Mouse (Mus musculus): Measurements from ENCODE around the gene Gpatch3.

Gpatch3 gene

GRCm38 (mm10) chr4:133574070-133574842 lies at the start of gene Gpatch3:
Gene Gpatch3 (plus strand): TSS chr4:133574745.
- peak; percentile 88 for DNase-seq (ENCODE audit: inconsistent ontology term)

GRCm38 (mm10) chr4:133527788-133528187 lies 46.8 kb upstream of the Gpatch3 start:
- no peak for DNase-seq (ENCODE audit: inconsistent ontology term)

GRCm38 (mm10) chr4:133532777-133533176 lies 41.8 kb upstream of the Gpatch3 start:
- DNase-seq (ENCODE audit: inconsistent ontology term): no peak

GRCm38 (mm10) chr4:133536081-133536480 lies 38.5 kb upstream of the Gpatch3 start:
- DNase-seq (ENCODE audit: inconsistent ontology term): no peak

- no peak for DNase-seq (ENCODE audit: inconsistent ontology term)
Observed at GRCm38 (mm10) chr4:133536652-133537051, 37.9 kb upstream of the Gpatch3 start.

- DNase-seq (ENCODE audit: inconsistent ontology term): peak; percentile 99
Observed at GRCm38 (mm10) chr4:133545272-133546231, 29.0 kb upstream of the Gpatch3 start, which contains the start of gene Nudc. Gene Nudc (minus strand): TSS chr4:133545996.

- DNase-seq (ENCODE audit: inconsistent ontology term): no peak
Observed at GRCm38 (mm10) chr4:133552029-133552428, 22.5 kb upstream of the Gpatch3 start.

GRCm38 (mm10) chr4:133552768-133553447 lies 21.6 kb upstream of the Gpatch3 start, which contains the start of gene Nr0b2:
Gene Nr0b2 (plus strand): TSS chr4:133553376.
- DNase-seq (ENCODE audit: inconsistent ontology term): no peak

GRCm38 (mm10) chr4:133553448-133554330 lies 20.9 kb upstream of the Gpatch3 start:
- no peak for DNase-seq (ENCODE audit: inconsistent ontology term)

- no peak for DNase-seq (ENCODE audit: inconsistent ontology term)
Observed at GRCm38 (mm10) chr4:133557041-133557717, 17.4 kb upstream of the Gpatch3 start.

GRCm38 (mm10) chr4:133559846-133560245 lies 14.7 kb upstream of the Gpatch3 start:
- no peak for DNase-seq (ENCODE audit: inconsistent ontology term)

- no peak for DNase-seq (ENCODE audit: inconsistent ontology term)
Observed at GRCm38 (mm10) chr4:133561622-133562021, 12.9 kb upstream of the Gpatch3 start.

- DNase-seq (ENCODE audit: inconsistent ontology term): peak; percentile 45
Observed at GRCm38 (mm10) chr4:133563123-133563571, 11.4 kb upstream of the Gpatch3 start.

- no peak for DNase-seq (ENCODE audit: inconsistent ontology term)
Observed at GRCm38 (mm10) chr4:133567251-133567650, 7.3 kb upstream of the Gpatch3 start.

- DNase-seq (ENCODE audit: inconsistent ontology term): no peak
Observed at GRCm38 (mm10) chr4:133569291-133570065, 5.1 kb upstream of the Gpatch3 start.

- DNase-seq (ENCODE audit: inconsistent ontology term): peak; percentile 84
Observed at GRCm38 (mm10) chr4:133570066-133570466, 4.5 kb upstream of the Gpatch3 start.

- no peak for DNase-seq (ENCODE audit: inconsistent ontology term)
Observed at GRCm38 (mm10) chr4:133574843-133575202, 278 bp downstream of the Gpatch3 start.

GRCm38 (mm10) chr4:133577983-133578382 lies 3.4 kb downstream of the Gpatch3 start:
- DNase-seq (ENCODE audit: inconsistent ontology term): no peak

GRCm38 (mm10) chr4:133583690-133584058 lies 9.1 kb downstream of the Gpatch3 start:
- no peak for DNase-seq (ENCODE audit: inconsistent ontology term)
